Mouse (Mus musculus): ENCODE results near the gene Zdhhc7. TPM values are rescaled to one million over a fixed set of nuclear protein-coding genes. Genes with fewer than 3 reads are reported as not detected.

Gene Zdhhc7
- total RNA-seq, 4 experiments from 2014 or later, result 26.3 to 44.6 (median 34.0) TPM

- DNase-seq (ENCODE audit: low spot score in 2 of 2), result no peak
Observed at GRCm38 (mm10) chr8:120037199-120037598, 64.1 kb downstream of the Zdhhc7 start.

GRCm38 (mm10) chr8:120036578-120036977, 64.7 kb downstream of the Zdhhc7 start:
- no peak for DNase-seq (ENCODE audit: low spot score in 2 of 2)

- DNase-seq (ENCODE audit: low spot score in 2 of 2), result no peak
Observed at GRCm38 (mm10) chr8:120036111-120036510, 65.2 kb downstream of the Zdhhc7 start.

GRCm38 (mm10) chr8:120034471-120034870, 66.8 kb downstream of the Zdhhc7 start:
- DNase-seq (ENCODE audit: low spot score in 2 of 2), result no peak

- no peak for DNase-seq (ENCODE audit: low spot score in 2 of 2)
Observed at GRCm38 (mm10) chr8:120032549-120033208, 68.6 kb downstream of the Zdhhc7 start.

Other genes starting within 250 kb of the Zdhhc7 start
- 1 to 10 TPM; 7.4 to 8.6 (median 8.4) TPM for gene Klhl36, start 239.2 kb downstream of the Zdhhc7 start, total RNA-seq (2022)
- 10 to 100 TPM; 79.8 to 83.3 (median 82.0) TPM for gene Usp10, start 191.1 kb downstream of the Zdhhc7 start, total RNA-seq (2022)
- gene Gm20388, start 190.6 kb downstream of the Zdhhc7 start, total RNA-seq (2022), result 10 to 100 TPM; 10.4 to 20.8 (median 16.4) TPM
- gene Crispld2, start 109.0 kb downstream of the Zdhhc7 start, total RNA-seq (2022), result 1 to 10 TPM; 2.3 to 2.9 (median 2.5) TPM
- 100 to 1,000 TPM; 219 to 271 (median 241) TPM for gene 6430548M08Rik, start 12.7 kb upstream of the Zdhhc7 start, total RNA-seq (2022)
- gene Fam92b, start 76.0 kb upstream of the Zdhhc7 start, total RNA-seq (2022), result 1 to 10 TPM in 2 of 4 experiments, under 1 TPM in 2; 0.48 to 1.9 (median 0.86) TPM
- 10 to 100 TPM; 71.5 to 78.0 (median 73.1) TPM for gene Gse1, start 127.0 kb upstream of the Zdhhc7 start, total RNA-seq (2022)